ENCODE assay signal across 34 mouse cellular contexts in the genomic region with DNA sequence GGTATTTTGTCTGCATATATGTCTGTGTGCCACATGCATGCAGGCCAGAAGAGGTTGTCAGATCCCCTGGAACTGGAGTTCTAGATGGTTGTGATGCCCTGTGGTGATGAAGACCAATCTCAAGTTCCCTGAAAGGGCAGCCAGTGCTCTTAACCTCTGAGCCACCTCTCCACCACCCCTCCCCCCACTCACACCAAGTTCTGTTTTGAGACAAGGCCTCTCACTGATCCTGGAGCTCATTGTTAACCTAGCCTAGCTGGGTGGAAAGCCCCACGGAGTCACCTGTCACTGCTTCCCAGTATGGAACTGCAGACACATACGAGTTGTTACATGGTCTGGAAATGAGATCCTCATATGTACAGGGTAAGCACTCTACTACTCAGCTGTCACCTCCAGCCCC. TPM values are rescaled to one million over a fixed set of nuclear protein-coding genes. Genes with fewer than 3 reads are reported as not detected.
"Had no signal": no experiment of that assay in that cellular context is flagged by ENCODE, and none has a peak within 500 bp of the region (broad histone marks: within the 10 kb centered on the region; RNA-seq: fewer than 3 reads in every experiment).

No protein-coding gene starts in this region.

- H3K27me3 ChIP-seq: limb, embryonic 12.5 days; limb, embryonic 13.5 days; limb, embryonic 15.5 days; liver, embryonic 12.5 days; liver, embryonic 13.5 days; liver, embryonic 15.5 days; lung, embryonic 15.5 days; midbrain, embryonic 12.5 days; midbrain, embryonic 13.5 days; midbrain, embryonic 15.5 days had no signal

- H3K27ac ChIP-seq: left cerebral cortex, adult 2 months; limb, embryonic 12.5 days; limb, embryonic 13.5 days; limb, embryonic 15.5 days; liver, embryonic 12.5 days; liver, embryonic 13.5 days; liver, embryonic 14.5 days; liver, embryonic 15.5 days; lung, embryonic 15.5 days; macrophage; midbrain, embryonic 10.5 days; midbrain, embryonic 12.5 days; midbrain, embryonic 13.5 days; midbrain, embryonic 15.5 days had no signal

- H3K4me1 ChIP-seq: liver, embryonic 12.5 days; liver, embryonic 13.5 days; liver, embryonic 15.5 days; megakaryocyte, embryonic 14.5 days; midbrain, embryonic 10.5 days; midbrain, embryonic 12.5 days; midbrain, embryonic 13.5 days; midbrain, embryonic 15.5 days had no signal

- H3K4me3 ChIP-seq: left cerebral cortex, adult 2 months; limb, embryonic 12.5 days; limb, embryonic 13.5 days; limb, embryonic 15.5 days; liver, embryonic 12.5 days; liver, embryonic 13.5 days; liver, embryonic 15.5 days; lung, embryonic 15.5 days; megakaryocyte, embryonic 14.5 days; midbrain, embryonic 10.5 days; midbrain, embryonic 12.5 days; midbrain, embryonic 13.5 days; midbrain, embryonic 15.5 days; myocyte had no signal

- H3K4me2 ChIP-seq: limb, embryonic 12.5 days; limb, embryonic 13.5 days; limb, embryonic 15.5 days; liver, embryonic 11.5 days; liver, embryonic 12.5 days; liver, embryonic 13.5 days; liver, embryonic 15.5 days; lung, embryonic 14.5 days; lung, embryonic 15.5 days; midbrain, embryonic 11.5 days; midbrain, embryonic 12.5 days; midbrain, embryonic 13.5 days; midbrain, embryonic 15.5 days had no signal

- ATAC-seq: liver, embryonic 12.5 days; liver, postnatal 0 days; lung, postnatal 0 days; midbrain, embryonic 13.5 days; midbrain, embryonic 15.5 days; midbrain, embryonic 16.5 days had no signal

- H3K36me3 ChIP-seq: limb, embryonic 12.5 days; limb, embryonic 13.5 days; limb, embryonic 15.5 days; liver, embryonic 12.5 days; liver, embryonic 13.5 days; liver, embryonic 15.5 days; lung, embryonic 15.5 days; midbrain, embryonic 10.5 days; midbrain, embryonic 12.5 days; midbrain, embryonic 13.5 days; midbrain, embryonic 15.5 days had no signal

- H3K9ac ChIP-seq: limb, embryonic 12.5 days; limb, embryonic 13.5 days; limb, embryonic 15.5 days; liver, embryonic 12.5 days; liver, embryonic 13.5 days; liver, embryonic 14.5 days; liver, embryonic 15.5 days; liver, postnatal 0 days; lung, embryonic 14.5 days; lung, embryonic 15.5 days; midbrain, embryonic 12.5 days; midbrain, embryonic 13.5 days; midbrain, embryonic 15.5 days had no signal

- DNase-seq: left cerebral cortex, postnatal 4 days; liver; liver, embryonic 13.5 days; liver, postnatal 0 days; lung, adult 18-20 months; lung, adult 2 months; lung, embryonic 14.5 days; lung, postnatal 10 days; lung, postnatal 14 days; lung, postnatal 36 days; lung, postnatal 4 days; midbrain, embryonic 14.5 days had no signal

- H3K9me3 ChIP-seq: limb, embryonic 12.5 days; limb, embryonic 13.5 days; limb, embryonic 15.5 days; liver, embryonic 12.5 days; liver, embryonic 13.5 days; liver, embryonic 15.5 days; lung, embryonic 15.5 days; midbrain, embryonic 10.5 days; midbrain, embryonic 12.5 days; midbrain, embryonic 13.5 days; midbrain, embryonic 15.5 days had no signal

RNA-seq across cellular contexts. Expression of a gene that starts 9.9 kb away (rescaled TPM):
- total RNA-seq: liver, adult 2 months; megakaryocyte, adult 5-6 weeks; monocyte, adult 5-6 weeks had no signal
- polyA plus RNA-seq: lung, adult 2 months; macrophage had no signal
